In genomic region chr13:96254391-96254790, GRCm38 (mm10) we compare ENCODE assay signal across 10 mouse cellular contexts.
"Had no signal": no experiment of that assay in that cellular context is flagged by ENCODE, and none has a peak within 500 bp of the region (broad histone marks: within the 10 kb centered on the region; RNA-seq: fewer than 3 reads in every experiment).

No protein-coding gene starts in this region.

- DNase-seq: lung, adult 18-20 months; lung, embryonic 14.5 days; lung, postnatal 10 days; lung, postnatal 4 days; right cerebral cortex, postnatal 14 days; thymus, adult 2 months; thymus, postnatal 25 days; thymus, postnatal 4 days had no signal

- ATAC-seq: midbrain, embryonic 13.5 days; midbrain, embryonic 15.5 days had no signal
